ENCODE assay signal across 14 mouse cellular contexts in genomic region chr4:42902730-42903129, GRCm38 (mm10). TPM values are rescaled to one million over a fixed set of nuclear protein-coding genes. Genes with fewer than 3 reads are reported as not detected.
"Had no signal": no experiment of that assay in that cellular context is flagged by ENCODE, and none has a peak within 500 bp of the region (broad histone marks: within the 10 kb centered on the region; RNA-seq: fewer than 3 reads in every experiment).

No protein-coding gene starts in this region.

- H3K27ac ChIP-seq: layer of hippocampus, adult 2 months; limb, embryonic 10.5 days; liver, embryonic 15.5 days; neural tube, embryonic 12.5 days had no signal

- H3K4me3 ChIP-seq: layer of hippocampus, adult 2 months; limb, embryonic 10.5 days; liver, embryonic 15.5 days; neural tube, embryonic 12.5 days had no signal

- H3K4me1 ChIP-seq: neural tube, embryonic 12.5 days had no signal

- H3K27me3 ChIP-seq: neural tube, embryonic 12.5 days had no signal

- DNase-seq: lung, adult 2 months; midbrain, embryonic 14.5 days had no signal

- H3K9ac ChIP-seq: liver, embryonic 15.5 days; neural tube, embryonic 12.5 days had no signal

- H3K36me3 ChIP-seq: limb, embryonic 10.5 days; liver, embryonic 15.5 days; neural tube, embryonic 12.5 days had no signal

- H3K9me3 ChIP-seq: limb, embryonic 10.5 days; liver, embryonic 15.5 days; neural tube, embryonic 12.5 days had no signal

RNA-seq across cellular contexts. Expression of gene Phf24, which starts 13.7 kb away (rescaled TPM):
- total RNA-seq: monocyte, adult 5-6 weeks; neutrophil, adult 5-6 weeks had no signal
- polyA plus RNA-seq: limb, embryonic 10.5 days had no signal

RNA-seq across cellular contexts. Expression of gene Fam205c, which starts 28.7 kb away (rescaled TPM):
- total RNA-seq: megakaryocyte progenitor cell, adult 5-6 weeks; monocyte, adult 5-6 weeks; neutrophil, adult 5-6 weeks had no signal
- polyA plus RNA-seq: limb, embryonic 14.5 days; lung, adult 2 months; lung, postnatal 0 days had no signal

RNA-seq across cellular contexts. Expression of gene Gm12394, which starts 46.2 kb away (rescaled TPM):
- total RNA-seq: megakaryocyte progenitor cell, adult 5-6 weeks; monocyte, adult 5-6 weeks; neutrophil, adult 5-6 weeks had no signal
- polyA plus RNA-seq: liver, embryonic 15.5 days; lung, adult 2 months; stomach, embryonic 14.5 days had no signal

RNA-seq across cellular contexts. Expression of gene Fam205a1, which starts 49.0 kb away (rescaled TPM):
- total RNA-seq: layer of hippocampus, adult 2 months; megakaryocyte progenitor cell, adult 5-6 weeks; monocyte, adult 5-6 weeks; neutrophil, adult 5-6 weeks had no signal
- polyA plus RNA-seq: kidney, embryonic 14.5 days; limb, embryonic 10.5 days; lung, adult 2 months; lung, postnatal 0 days; midbrain, embryonic 14.5 days; thymus, postnatal 0 days had no signal
